Mouse (Mus musculus) right cerebral cortex, postnatal 25 days (tissue): Measurements from ENCODE around the gene Snapc4.

Experiments
- DNase-seq: peaks from one replicate; pipeline ENCODE4 v3.0.0; 2022

Snapc4 gene

GRCm38 (mm10) chr2:26339204-26339551, 41.3 kb downstream of the Snapc4 start:
- DNase-seq = no peak

- no peak for DNase-seq
These were observed 41.9 kb downstream of the Snapc4 start for GRCm38 (mm10) chr2:26338302-26339203.

GRCm38 (mm10) chr2:26330702-26331101, 49.8 kb downstream of the Snapc4 start:
- DNase-seq = no peak

- DNase-seq = no peak
These were observed 50.4 kb downstream of the Snapc4 start for GRCm38 (mm10) chr2:26330056-26330468.

- no peak for DNase-seq
These were observed 51.1 kb downstream of the Snapc4 start for GRCm38 (mm10) chr2:26329402-26329801.

GRCm38 (mm10) chr2:26327852-26328251, 52.6 kb downstream of the Snapc4 start:
- no peak for DNase-seq

GRCm38 (mm10) chr2:26325386-26326181, 54.9 kb downstream of the Snapc4 start:
- DNase-seq = no peak

GRCm38 (mm10) chr2:26324917-26325316, 55.5 kb downstream of the Snapc4 start:
- DNase-seq = no peak

- DNase-seq = no peak
These were observed 56.7 kb downstream of the Snapc4 start for GRCm38 (mm10) chr2:26323589-26324325.

- DNase-seq = no peak
These were observed 59.9 kb downstream of the Snapc4 start for GRCm38 (mm10) chr2:26320245-26321185.

GRCm38 (mm10) chr2:26319519-26320244, 60.8 kb downstream of the Snapc4 start:
- DNase-seq = no peak

- DNase-seq = no peak
These were observed 61.3 kb downstream of the Snapc4 start for GRCm38 (mm10) chr2:26319109-26319508.

- no peak for DNase-seq
These were observed 62.3 kb downstream of the Snapc4 start for GRCm38 (mm10) chr2:26317991-26318672.

GRCm38 (mm10) chr2:26317371-26317770, 63.1 kb downstream of the Snapc4 start:
- DNase-seq = no peak

- no peak for DNase-seq
These were observed 63.7 kb downstream of the Snapc4 start for GRCm38 (mm10) chr2:26316576-26317246.

GRCm38 (mm10) chr2:26315925-26316311, 64.5 kb downstream of the Snapc4 start:
- DNase-seq = peak; percentile 50

- peak; percentile 85 for DNase-seq
These were observed 65.2 kb downstream of the Snapc4 start, which contains the start of gene Gpsm1 for GRCm38 (mm10) chr2:26315072-26315924. Gpsm1 (plus strand) TSS chr2:26315515.

GRCm38 (mm10) chr2:26314281-26315071, 66.0 kb downstream of the Snapc4 start:
- no peak for DNase-seq
